Mouse (Mus musculus) MEL-GATA-1-ER (cell line): ENCODE measurements around the gene Mfn1.

Experiments used
- DNase-seq: peaks from one replicate; pipeline ENCODE4 v3.0.0-alpha.2; 2012; ENCODE audit warnings: low read depth; ENCODE audit errors: extremely low read depth

Gene Mfn1

GRCm38 (mm10) chr3:32529303-32529898, at the start of gene Mfn1:
Mfn1 (plus strand) TSS chr3:32529465.
- DNase-seq: peak; percentile 92

DNA sequence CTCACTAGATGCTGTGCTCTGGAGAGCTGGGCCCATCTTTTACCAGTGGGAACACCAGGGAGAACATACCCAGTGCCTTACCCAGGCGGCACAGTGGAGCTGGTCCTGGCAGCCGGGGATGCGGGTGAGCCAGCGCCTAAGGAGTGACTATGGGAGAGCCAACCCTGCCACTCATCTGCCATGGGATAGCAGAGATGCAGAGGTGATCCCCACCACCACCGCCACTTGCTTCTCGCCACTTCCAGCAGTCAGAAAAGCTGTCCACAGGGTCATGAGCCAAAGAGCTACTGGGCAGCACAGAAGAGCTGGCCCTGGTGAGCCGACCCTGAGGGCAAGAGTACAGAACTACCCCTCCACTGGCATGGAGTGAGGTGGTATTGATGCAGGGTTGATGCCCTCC, 49.3 kb upstream of the Mfn1 start:
- DNase-seq: no peak

- no peak for DNase-seq
Observed at GRCm38 (mm10) chr3:32483035-32483434, 46.2 kb upstream of the Mfn1 start.

DNA sequence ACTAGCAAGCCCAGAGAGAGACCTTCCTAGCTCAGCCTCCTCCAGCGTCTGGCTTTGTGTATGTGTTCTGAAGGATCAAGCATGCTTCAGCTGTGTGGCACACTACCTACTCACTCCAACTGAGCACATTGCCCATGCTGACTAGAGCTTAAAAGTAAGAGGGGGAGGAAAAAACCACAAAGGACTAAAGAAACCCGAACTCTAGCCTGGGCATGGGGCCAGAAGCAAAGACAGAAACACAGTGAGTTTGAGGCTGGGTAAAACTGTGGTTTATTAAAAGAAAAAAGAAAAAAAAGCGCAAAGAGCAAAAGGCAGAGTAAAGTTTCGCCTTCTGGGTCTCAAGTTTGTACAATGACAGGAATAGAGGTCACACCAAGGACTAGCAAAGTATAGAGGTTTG, 42.7 kb upstream of the Mfn1 start:
- DNase-seq: no peak

DNA sequence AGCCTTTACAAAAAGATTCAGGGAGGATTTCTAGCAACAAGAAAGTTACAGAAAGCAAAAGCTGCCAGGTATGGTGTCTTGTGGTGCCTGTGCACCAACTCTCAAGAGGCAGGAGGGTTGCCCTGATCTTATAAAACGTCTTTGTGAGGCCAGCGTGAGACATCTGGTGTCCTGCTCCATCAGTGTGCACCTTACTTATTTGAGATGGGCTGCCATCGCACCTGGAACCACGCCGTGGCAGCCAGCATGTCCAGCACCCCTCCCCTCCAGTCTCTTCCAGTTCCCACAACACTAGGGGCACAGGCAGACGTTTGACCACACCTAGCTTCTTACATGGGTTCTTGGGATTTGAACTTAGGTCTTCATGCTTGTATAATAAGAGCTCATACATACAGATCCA, 41.1 kb upstream of the Mfn1 start:
- no peak for DNase-seq

GRCm38 (mm10) chr3:32490076-32490927, 39.0 kb upstream of the Mfn1 start:
- no peak for DNase-seq

DNA sequence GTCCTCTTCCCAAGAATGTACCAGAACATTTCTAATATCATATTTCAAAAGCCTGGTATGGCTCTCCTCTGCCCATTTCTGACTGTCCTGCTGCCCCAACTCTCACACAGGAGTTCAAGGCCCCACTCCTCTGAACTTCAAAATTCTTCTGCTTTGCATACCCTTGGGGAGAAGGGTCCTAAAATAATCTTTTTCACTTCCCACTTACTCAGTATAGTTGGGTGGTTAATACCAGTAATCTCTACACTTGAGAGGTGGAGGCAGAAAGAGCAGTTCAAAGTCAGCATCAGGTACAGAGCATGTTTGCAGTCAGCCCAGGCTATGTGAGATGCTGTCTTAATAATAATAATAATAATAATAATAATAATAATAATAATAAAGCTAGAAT, 38.3 kb upstream of the Mfn1 start:
- no peak for DNase-seq

GRCm38 (mm10) chr3:32492097-32493090, 36.9 kb upstream of the Mfn1 start, which contains the start of gene Kcnmb3:
Kcnmb3 (minus strand) TSS chr3:32492231.
- no peak for DNase-seq

- DNase-seq: peak; percentile 26
Observed at GRCm38 (mm10) chr3:32494387-32495087, 34.7 kb upstream of the Mfn1 start.

- no peak for DNase-seq
Observed at GRCm38 (mm10) chr3:32495088-32495770, 34.0 kb upstream of the Mfn1 start.

- no peak for DNase-seq
Observed at GRCm38 (mm10) chr3:32495856-32496710, 33.2 kb upstream of the Mfn1 start.

DNA sequence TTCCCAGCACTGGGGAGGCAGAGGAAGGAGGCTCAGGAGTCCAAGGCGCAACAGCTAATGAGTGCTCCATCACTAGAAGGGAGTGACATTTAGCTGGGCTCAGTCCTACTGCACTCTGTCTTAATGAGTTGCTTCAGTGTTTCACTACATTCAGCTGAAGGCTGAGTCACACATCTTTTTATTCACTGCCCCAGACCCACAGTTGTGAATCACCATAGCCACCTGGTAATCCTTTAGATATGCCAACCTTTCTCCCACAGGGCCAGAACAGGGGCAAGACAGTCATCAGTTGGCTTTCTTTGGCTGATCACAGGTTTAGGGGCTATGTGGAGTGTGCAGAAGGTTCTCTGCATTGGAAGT, 32.6 kb upstream of the Mfn1 start:
- no peak for DNase-seq

GRCm38 (mm10) chr3:32500346-32500745, 28.9 kb upstream of the Mfn1 start:
- DNase-seq: no peak

DNA sequence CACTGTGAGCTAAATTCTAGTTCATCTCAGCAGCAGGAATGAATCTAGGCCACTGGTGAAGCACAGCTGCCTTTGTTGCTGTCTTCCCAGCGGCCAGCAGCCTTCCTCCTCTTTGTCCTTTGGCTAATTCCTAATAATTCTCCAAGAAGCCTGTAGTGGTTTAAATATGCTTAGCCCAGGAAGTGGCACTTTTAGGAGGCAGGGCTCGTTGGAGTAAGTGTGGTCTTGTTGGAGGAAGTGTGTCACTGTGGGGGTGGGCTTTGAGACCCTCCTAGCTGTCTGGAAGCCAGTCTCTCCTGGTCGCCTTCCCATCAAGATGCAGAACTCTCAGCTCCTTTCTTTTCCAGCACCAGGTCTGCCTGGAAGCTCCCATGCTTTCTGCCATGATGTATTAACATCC, 23.4 kb upstream of the Mfn1 start:
- DNase-seq: no peak

GRCm38 (mm10) chr3:32506366-32507225, 22.7 kb upstream of the Mfn1 start:
- DNase-seq: no peak

DNA sequence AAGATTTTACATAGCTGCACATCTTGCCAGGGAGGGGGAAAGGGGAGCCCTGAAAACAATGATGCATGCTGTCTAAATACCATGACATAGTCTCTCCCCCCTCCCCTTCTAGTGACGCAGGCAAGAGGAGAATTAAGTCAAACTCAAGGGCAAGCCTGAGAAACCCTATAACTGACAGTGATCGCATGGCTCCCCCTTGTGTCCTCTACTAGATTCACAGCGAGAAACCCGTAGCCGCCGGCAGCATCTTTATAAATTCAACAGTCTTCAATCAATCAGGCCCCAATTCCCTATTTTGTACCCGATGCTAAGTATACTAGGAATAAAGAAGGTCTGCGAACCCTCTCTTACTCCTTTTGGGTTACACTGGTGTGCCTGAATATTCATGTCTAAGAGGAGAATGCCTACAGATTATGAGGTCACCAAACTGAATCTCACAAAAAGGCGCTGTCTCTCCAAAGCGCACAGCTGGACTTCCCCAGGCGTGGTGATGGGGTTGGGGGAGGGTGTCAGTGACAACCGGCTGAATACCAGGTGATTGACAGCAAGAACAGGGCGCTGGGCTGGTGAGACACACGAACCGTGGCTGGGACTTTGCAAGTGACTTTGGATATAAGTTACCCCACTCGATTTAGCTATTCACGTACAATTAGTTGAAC, 20.5 kb upstream of the Mfn1 start:
- peak; percentile 67 for DNase-seq

DNA sequence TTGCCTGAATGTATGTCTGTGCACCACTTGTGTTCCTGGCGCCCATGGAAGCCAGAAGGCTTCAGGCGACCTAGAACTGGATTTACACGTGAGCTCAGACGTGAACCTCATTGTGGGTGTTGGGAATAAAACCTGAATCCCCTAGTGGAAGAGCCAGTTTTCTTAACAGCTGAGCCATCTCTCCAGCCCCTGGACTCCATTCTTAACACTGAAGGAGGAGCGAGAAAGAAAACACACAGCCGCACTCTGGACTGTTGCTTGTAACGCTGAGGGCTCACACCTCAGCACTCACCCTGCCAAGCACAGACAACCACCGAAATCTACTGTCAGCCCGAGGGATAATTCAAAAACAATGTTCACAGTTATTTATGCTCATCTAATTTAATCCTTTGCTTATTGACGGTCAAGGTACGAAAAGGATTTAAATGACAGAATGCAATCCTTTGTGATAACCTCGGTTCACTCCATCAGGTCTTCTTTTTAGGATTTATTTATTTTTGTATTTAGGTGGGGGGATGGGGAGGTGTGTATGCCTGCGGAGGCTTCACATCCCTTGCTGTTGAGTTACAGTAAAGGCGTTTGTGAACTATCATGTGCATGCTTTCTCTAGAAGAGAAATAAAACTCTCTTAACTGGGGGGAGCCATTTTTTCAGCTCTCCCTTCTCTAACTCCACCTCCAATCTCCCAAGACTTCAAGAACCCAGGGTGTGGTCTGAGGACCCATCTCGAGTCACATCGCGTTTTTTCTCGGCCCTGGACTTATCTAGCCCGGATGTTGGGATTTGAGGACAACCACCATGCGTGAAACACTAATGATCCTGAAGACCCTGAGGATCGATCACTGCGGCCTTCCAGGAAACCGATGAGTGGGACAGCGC, 19.5 kb upstream of the Mfn1 start, which contains the start of gene Zfp639:
Zfp639 (plus strand) TSS at position 764 of the 879 bp plus-strand sequence.
- DNase-seq: peak; percentile 81
